Mouse (Mus musculus) stomach, postnatal 0 days (tissue): ENCODE data around the gene Foxred2. TPM values are rescaled to one million over a fixed set of nuclear protein-coding genes. Genes with fewer than 3 reads are reported as not detected.

Experiments
- ATAC-seq: fragments of 200-750 bp; cut with Nextera tagmentation; 2 replicates; pipeline ENCODE4 v1.8.0; 2017; ENCODE audit not compliant: low FRiP score, low TSS enrichment
- DNase-seq: peaks from one replicate; pipeline ENCODE4 v3.0.0-alpha.2; 2016; ENCODE audit warnings: low spot score
- H3K27ac ChIP-seq: fragments of 300-500 bp; sonication (generic); replicated peaks from 2 replicates; pipeline ENCODE4 v1.5.1; 2014; ENCODE audit warnings: mild to moderate bottlenecking, control low read depth
- H3K27me3 ChIP-seq: fragments of 300-500 bp; sonication (generic); 2 replicates; pipeline ENCODE4 v1.6.1; 2014; ENCODE audit warnings: low read length; ENCODE audit not compliant: control insufficient read depth, insufficient read depth
- H3K36me3 ChIP-seq: fragments of 300-500 bp; sonication (generic); 2 replicates; pipeline ENCODE4 v1.6.1; 2014; ENCODE audit warnings: low read length, mixed read lengths; ENCODE audit not compliant: control insufficient read depth, insufficient read depth
- H3K4me1 ChIP-seq: fragments of 300-500 bp; sonication (generic); replicated peaks from 2 replicates; pipeline ENCODE4 v1.6.1; 2014; ENCODE audit warnings: antibody characterized with exemption; ENCODE audit not compliant: control insufficient read depth, insufficient read depth
- H3K4me2 ChIP-seq: fragments of 300-500 bp; sonication (generic); replicated peaks from 2 replicates; pipeline ENCODE4 v1.6.1; 2014; ENCODE audit warnings: low read depth, mild to moderate bottlenecking, control low read depth, moderate library complexity
- H3K4me3 ChIP-seq: fragments of 300-500 bp; sonication (generic); 2 replicates; pipeline ENCODE4 v1.5.1; 2014; ENCODE audit warnings: low read depth, low read length, control low read depth
- H3K9ac ChIP-seq: fragments of 300-500 bp; sonication (generic); 2 replicates; pipeline ENCODE4 v1.6.1; 2014; ENCODE audit warnings: mild to moderate bottlenecking, low read length, control low read depth, mixed read lengths
- H3K9me3 ChIP-seq: fragments of 300-500 bp; sonication (generic); 2 replicates; pipeline ENCODE4 v1.6.1; 2016; ENCODE audit warnings: low read length; ENCODE audit not compliant: control insufficient read depth
- CTCF ChIP-seq: IDR thresholded peaks from 2 replicates; pipeline ENCODE4 v1.5.1; 2016; ENCODE audit warnings: antibody characterized with exemption, low read depth, mild to moderate bottlenecking, moderate library complexity
- EP300 ChIP-seq: optimal IDR thresholded peaks from 2 replicates; pipeline ENCODE3; 2016; ENCODE audit warnings: antibody characterized with exemption
- WGBS: fragments of 180-500 bp; shearing (Covaris S2); extraction: QIAGEN DNeasy Blood & Tissue Kit; methylation state at CpG from one replicate; pipeline ENCODE4 v1.1.7; 2014; 5-methylcytosine and 5-hydroxymethylcytosine counted together
- polyA plus RNA-seq: library from polyadenylated mRNA; unstranded; fragments of >200 nt; fragmentation: Nextera tagmentation; extraction: Ambion mirVana; gene quantifications from 2 replicates; pipeline ENCODE4 v1.2.1, GENCODE M21; 2015

The Foxred2 gene
- polyA plus RNA-seq, 1 experiment from 2014 or later = 0.62 TPM

- Histone ChIP-seq H3K36me3 (peaks cover 21% of the 10 kb centered on the region), H3K4me2 (peak overlapping the region; percentile 73), H3K9ac (peak overlapping the region; percentile 45; the same call in 1 of the 2 replicates), H3K27me3 (no peaks in the 10 kb centered on the region), H3K4me3 (peak overlapping the region; percentile 40), H3K9me3 (no peaks in the 10 kb centered on the region), H3K4me1 (peaks cover 7% of the 10 kb centered on the region), H3K27ac (no peak overlapping the region)
- WGBS = 9% methylated on average over 52 of the region's 52 CpGs
- DNase-seq (no peak), ATAC-seq (no peak)
- TF ChIP-seq CTCF (no peak), EP300 (no peak)
These were observed 800 bp downstream of the Foxred2 start for GRCm38 (mm10) chr15:77955440-77956403.

GRCm38 (mm10) chr15:77954362-77954761, 2.2 kb downstream of the Foxred2 start:
- ATAC-seq = no peak
- whole genome bisulfite sequencing = 93% methylated on average over 2 of the region's 2 CpGs
- H3K36me3 ChIP-seq = peaks cover 8% of the 10 kb centered on the region

DNA sequence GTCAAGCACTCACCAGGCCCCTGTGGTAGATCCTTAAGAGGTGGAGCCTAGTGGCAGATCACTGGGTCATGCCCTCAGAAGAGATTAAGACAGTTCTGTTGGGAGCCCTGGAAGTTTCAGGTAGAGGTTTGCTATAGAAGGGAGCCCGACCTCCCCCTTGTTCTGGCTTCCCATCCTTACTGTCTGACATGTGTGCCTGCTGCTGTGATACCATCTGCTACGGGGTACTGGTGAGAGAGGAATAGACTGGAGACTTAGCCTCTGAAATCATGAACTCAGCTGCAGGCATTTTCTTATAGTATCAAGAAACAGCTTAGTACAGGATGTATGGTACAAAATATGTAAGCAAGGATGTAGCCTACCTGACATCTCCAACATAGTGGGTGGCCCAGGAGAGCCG, 3.6 kb downstream of the Foxred2 start:
- H3K4me1 ChIP-seq = peaks cover 7% of the 10 kb centered on the region
- ATAC-seq = no peak
- TF ChIP-seq EP300 (no peak), CTCF (no peak)
- no peak overlapping the region for H3K4me2 ChIP-seq
- 83% methylated on average over 3 of the region's 3 CpGs for WGBS
- H3K9ac ChIP-seq = no peak overlapping the region
- no peaks in the 10 kb centered on the region for H3K27me3 ChIP-seq
- no peaks in the 10 kb centered on the region for H3K9me3 ChIP-seq
- H3K36me3 ChIP-seq = no peaks in the 10 kb centered on the region
- H3K4me3 ChIP-seq = no peak overlapping the region
- DNase-seq = no peak
- H3K27ac ChIP-seq = no peak overlapping the region

More at GRCm38 (mm10) chr15:77954362-77954761, 2.2 kb downstream of the Foxred2 start:
- no peaks in the 10 kb centered on the region for H3K9me3 ChIP-seq
- TF ChIP-seq EP300 = no peak
- no peak for TF ChIP-seq CTCF
- H3K4me1 ChIP-seq = peaks cover 7% of the 10 kb centered on the region
- no peak overlapping the region for H3K27ac ChIP-seq
- no peak overlapping the region for H3K4me2 ChIP-seq
- no peak overlapping the region for H3K9ac ChIP-seq
- no peaks in the 10 kb centered on the region for H3K27me3 ChIP-seq
- H3K4me3 ChIP-seq = no peak overlapping the region
- no peak for DNase-seq

GRCm38 (mm10) chr15:77949061-77949460, 7.5 kb downstream of the Foxred2 start:
- DNase-seq (no peak), ATAC-seq (no peak)
- Histone ChIP-seq H3K36me3 (no peaks in the 10 kb centered on the region), H3K4me3 (no peak overlapping the region), H3K27me3 (no peaks in the 10 kb centered on the region), H3K27ac (no peak overlapping the region), H3K4me1 (no peaks in the 10 kb centered on the region), H3K9me3 (no peaks in the 10 kb centered on the region), H3K4me2 (no peak overlapping the region), H3K9ac (no peak overlapping the region)
- WGBS = 82% methylated on average over 7 of the region's 7 CpGs
- no peak for TF ChIP-seq EP300
- no peak for TF ChIP-seq CTCF

DNA sequence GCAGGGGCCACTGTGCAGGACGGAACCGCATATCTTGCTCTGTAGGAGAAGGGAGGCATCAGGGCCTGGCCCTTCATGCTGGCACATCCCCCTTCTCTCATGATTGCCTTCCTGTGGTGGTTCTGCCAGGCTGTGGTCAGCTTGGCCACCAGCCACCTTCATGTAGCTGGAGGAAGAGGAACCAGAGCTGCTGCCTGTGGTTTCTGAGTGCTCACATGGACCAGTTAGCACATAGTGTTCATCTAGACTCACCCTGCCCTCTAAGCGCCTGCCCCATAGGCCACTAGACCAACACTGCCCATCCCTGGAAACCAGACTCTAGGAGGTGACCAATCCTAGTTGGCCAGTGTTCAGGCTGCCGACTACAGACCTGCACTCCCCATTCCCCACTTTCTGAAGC, 10.8 kb downstream of the Foxred2 start:
- no peak overlapping the region for H3K4me3 ChIP-seq
- H3K9me3 ChIP-seq = no peaks in the 10 kb centered on the region
- no peaks in the 10 kb centered on the region for H3K4me1 ChIP-seq
- no peak overlapping the region for H3K4me2 ChIP-seq
- WGBS = 85% methylated on average over 4 of the region's 4 CpGs
- H3K36me3 ChIP-seq = no peaks in the 10 kb centered on the region
- H3K27ac ChIP-seq = no peak overlapping the region
- TF ChIP-seq CTCF (no peak), EP300 (no peak)
- no peak for ATAC-seq
- DNase-seq = no peak
- no peak overlapping the region for H3K9ac ChIP-seq
- no peaks in the 10 kb centered on the region for H3K27me3 ChIP-seq

GRCm38 (mm10) chr15:77941563-77941962, 15.0 kb downstream of the Foxred2 start:
- 77% methylated on average over 3 of the region's 3 CpGs for WGBS
- no peaks in the 10 kb centered on the region for H3K27me3 ChIP-seq

More at GRCm38 (mm10) chr15:77941563-77941962, 15.0 kb downstream of the Foxred2 start:
- TF ChIP-seq EP300 (no peak), CTCF (no peak)
- no peak overlapping the region for H3K4me2 ChIP-seq
- DNase-seq = no peak
- no peak overlapping the region for H3K4me3 ChIP-seq
- H3K9ac ChIP-seq = no peak overlapping the region
- H3K9me3 ChIP-seq = no peaks in the 10 kb centered on the region
- H3K27ac ChIP-seq = no peak overlapping the region
- ATAC-seq = no peak
- no peaks in the 10 kb centered on the region for H3K4me1 ChIP-seq
- no peaks in the 10 kb centered on the region for H3K36me3 ChIP-seq
